12 mouse cellular contexts compared by ENCODE assay signal in genomic region chr13:104684361-104685011, GRCm38 (mm10).
DNase-seq lines count a peak whose midpoint lies in the region; ATAC-seq and TF ChIP-seq lines count a peak whose summit lies in the region.
"Had no signal": no experiment of that assay in that cellular context is flagged by ENCODE, and none has a peak within 500 bp of the region (broad histone marks: within the 10 kb centered on the region; RNA-seq: fewer than 3 reads in every experiment).

No protein-coding gene starts in this region.

- no peaks in the 10 kb centered on the region for H3K27me3 ChIP-seq in heart, embryonic 13.5 days (replicated peaks)
- H3K27me3 ChIP-seq in lung, embryonic 15.5 days, result no peaks in the 10 kb centered on the region
- H3K27me3 ChIP-seq in limb, embryonic 14.5 days (ENCODE audit: control insufficient read depth, insufficient read depth, low read length), result no peaks in the 10 kb centered on the region
- H3K27me3 ChIP-seq: stomach, embryonic 15.5 days had no signal

- H3K9ac ChIP-seq in heart, embryonic 13.5 days, result peak overlapping the region; percentile 54; the same call in 1 of the 2 replicates
- H3K9ac ChIP-seq in lung, embryonic 15.5 days, result no peak overlapping the region
- H3K9ac ChIP-seq in limb, embryonic 14.5 days (ENCODE audit: low read depth, low read length, severe bottlenecking), result no peak overlapping the region
- H3K9ac ChIP-seq: forebrain, postnatal 0 days; stomach, embryonic 15.5 days had no signal

- peak overlapping the region; percentile 70 for H3K27ac ChIP-seq in heart, embryonic 13.5 days (replicated peaks)
- peak overlapping the region; percentile 75 for H3K27ac ChIP-seq in lung, embryonic 15.5 days
- peak overlapping the region; percentile 40; the same call in 1 of the 2 replicates for H3K27ac ChIP-seq in limb, embryonic 14.5 days (replicated peaks; ENCODE audit: low read depth, low read length)
- H3K27ac ChIP-seq: stomach, embryonic 15.5 days had no signal

- WGBS in heart, embryonic 13.5 days, result 42% methylated on average over 6 of the region's 6 CpGs
- WGBS in lung, embryonic 15.5 days, result 20% methylated on average over 6 of the region's 6 CpGs
- 32% methylated on average over 6 of the region's 6 CpGs for WGBS in limb, embryonic 14.5 days

- no peak for TF ChIP-seq POLR2A in limb, embryonic 14.5 days (IDR thresholded peaks at IDR 0.05; ENCODE audit: borderline replicate concordance, extremely low read depth, insufficient read depth, insufficient read length)

- H3K4me1 ChIP-seq in heart, embryonic 13.5 days, result peaks cover 19% of the 10 kb centered on the region
- peaks cover 12% of the 10 kb centered on the region for H3K4me1 ChIP-seq in lung, embryonic 15.5 days
- 0 out of 2 replicates have a peak, but pooled peaks cover 5% of the 10 kb centered on the region for H3K4me1 ChIP-seq in limb, embryonic 14.5 days (ENCODE audit: control insufficient read depth, insufficient read depth, low read length)
- H3K4me1 ChIP-seq: stomach, embryonic 15.5 days had no signal

- no peak for ATAC-seq in heart, embryonic 13.5 days (ENCODE audit: extremely low read depth, insufficient number of reproducible peaks, low FRiP score, low TSS enrichment)
- no peak for ATAC-seq in lung, embryonic 15.5 days (ENCODE audit: borderline replicate concordance, extremely low read depth, low FRiP score, low TSS enrichment)
- no peak for ATAC-seq in limb, embryonic 14.5 days (ENCODE audit: low FRiP score, low read depth)
- ATAC-seq: forebrain, postnatal 0 days had no signal

- H3K36me3 ChIP-seq in heart, embryonic 13.5 days, result no peaks in the 10 kb centered on the region
- H3K36me3 ChIP-seq in lung, embryonic 15.5 days, result no peaks in the 10 kb centered on the region
- H3K36me3 ChIP-seq in limb, embryonic 14.5 days (ENCODE audit: control insufficient read depth, insufficient read depth, low read length), result no peaks in the 10 kb centered on the region
- H3K36me3 ChIP-seq: stomach, embryonic 15.5 days had no signal

- H3K4me2 ChIP-seq in heart, embryonic 13.5 days, result peak overlapping the region; percentile 11; the same call in 1 of the 2 replicates
- H3K4me2 ChIP-seq in lung, embryonic 15.5 days, result peak overlapping the region; percentile 30
- H3K4me2 ChIP-seq in limb, embryonic 14.5 days (replicated peaks; ENCODE audit: low read depth, low read length, severe bottlenecking), result no peak overlapping the region
- H3K4me2 ChIP-seq: stomach, embryonic 15.5 days had no signal

- DNase-seq in heart, postnatal 4 days, result no peak
- no peak for DNase-seq in lung, postnatal 4 days
- DNase-seq in embryo, embryonic 9.5 days (ENCODE audit: extremely low spot score), result peak; percentile 54
- no peak for DNase-seq in limb, embryonic 14.5 days (ENCODE audit: low spot score)
- no peak for DNase-seq in layer of hippocampus, postnatal 25 days (ENCODE audit: extremely low spot score in 1 of 2, low spot score in 1 of 2)
- no peak for DNase-seq in frontal cortex, adult 2 months (ENCODE audit: extremely low spot score in 1 of 2, low spot score in 1 of 2)
- DNase-seq: adrenal gland, adult 2 months; forebrain, postnatal 0 days; right cerebral cortex, postnatal 4 days had no signal

- H3K9me3 ChIP-seq in heart, embryonic 13.5 days, result no peaks in the 10 kb centered on the region
- no peaks in the 10 kb centered on the region for H3K9me3 ChIP-seq in lung, embryonic 15.5 days
- H3K9me3 ChIP-seq in limb, embryonic 14.5 days (ENCODE audit: control insufficient read depth, low read length), result no peaks in the 10 kb centered on the region
- H3K9me3 ChIP-seq: stomach, embryonic 15.5 days had no signal

- no peak overlapping the region for H3K4me3 ChIP-seq in heart, embryonic 13.5 days
- H3K4me3 ChIP-seq in lung, embryonic 15.5 days, result no peak overlapping the region
- H3K4me3 ChIP-seq in limb, embryonic 14.5 days (replicated peaks; ENCODE audit: low read length), result no peak overlapping the region
- H3K4me3 ChIP-seq: stomach, embryonic 15.5 days had no signal
